Mouse (Mus musculus): ENCODE data around the gene Ikbke.

DNA sequence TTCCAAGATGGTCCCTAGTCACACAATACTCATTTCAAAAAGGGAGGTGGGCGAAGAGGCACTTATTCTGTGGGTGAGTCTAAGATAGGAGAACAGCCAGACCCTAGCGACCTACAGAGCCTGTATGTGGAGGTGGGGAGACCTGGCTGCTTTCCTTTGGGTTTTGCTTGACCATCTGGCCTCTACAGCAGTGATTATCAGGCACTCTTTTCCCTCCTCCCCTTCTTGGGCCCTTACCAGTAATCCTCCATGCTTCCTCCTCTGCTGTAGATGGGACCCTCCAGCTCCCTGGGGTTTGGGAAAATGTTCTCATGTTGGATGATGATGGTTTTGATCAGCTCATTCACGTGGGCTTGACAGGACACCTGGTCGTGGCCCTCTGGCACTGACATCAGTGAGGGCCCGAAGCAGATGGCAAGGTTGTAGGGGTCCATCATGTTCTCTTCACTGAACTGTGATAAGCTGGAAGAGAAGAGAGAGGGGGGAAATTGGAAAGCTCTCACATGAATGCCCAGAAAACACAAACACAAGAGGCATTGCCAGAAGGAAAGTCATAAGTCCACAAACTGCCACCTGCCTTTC is 30.9 kb upstream of the Ikbke start:
- TF ChIP-seq CTCF (conservative IDR thresholded peaks at IDR 0.05 in 1 of 2, IDR thresholded peaks at IDR 0.05 in 1 of 2; ENCODE audit: low read depth in 2 of 2, low read length in 2 of 2) (no peak), JUN (IDR thresholded peaks at IDR 0.05; ENCODE audit: insufficient read depth, low read depth, low read length) (no peak), E2F4 (IDR thresholded peaks at IDR 0.05; ENCODE audit: insufficient replicate concordance, low read depth, low read length) (no peak), BHLHE40 (IDR thresholded peaks at IDR 0.05; ENCODE audit: low read depth, low read length) (no peak), MAX (IDR thresholded peaks at IDR 0.05; ENCODE audit: low read length) (no peak), ZC3H11A (IDR thresholded peaks at IDR 0.05; ENCODE audit: low read depth, low read length) (no peak), USF2 (conservative IDR thresholded peaks at IDR 0.05; ENCODE audit: low read depth, low read length) (no peak), ETS1 (conservative IDR thresholded peaks at IDR 0.05; ENCODE audit: low read depth, low read length) (no peak), POLR2A (IDR thresholded peaks at IDR 0.05; ENCODE audit: low read depth, low read length) (no peak), HCFC1 (IDR thresholded peaks at IDR 0.05; ENCODE audit: low read depth, low read length) (no peak), NRF1 (IDR thresholded peaks at IDR 0.05; ENCODE audit: low read depth, low read length) (no peak), RAD21 (IDR thresholded peaks at IDR 0.05; ENCODE audit: low read depth, low read length) (no peak)
